Mouse (Mus musculus) thymus, postnatal 4 days (tissue): ENCODE results near the gene Arhgap17.

Source experiments
- DNase-seq: peaks from one replicate; pipeline ENCODE4 v3.0.0; 2021

Arhgap17 gene

GRCm38 (mm10) chr7:123279797-123280196 lies 89.9 kb downstream of the Arhgap17 start:
- DNase-seq: no peak

- no peak for DNase-seq
These were observed 93.1 kb downstream of the Arhgap17 start for GRCm38 (mm10) chr7:123276568-123276967.

- DNase-seq: no peak
These were observed 96.7 kb downstream of the Arhgap17 start for GRCm38 (mm10) chr7:123273056-123273455.

- DNase-seq: no peak
These were observed 111.6 kb downstream of the Arhgap17 start for GRCm38 (mm10) chr7:123258103-123258502.

GRCm38 (mm10) chr7:123254196-123254970 lies 115.3 kb downstream of the Arhgap17 start:
- DNase-seq: no peak

GRCm38 (mm10) chr7:123253396-123253795 lies 116.3 kb downstream of the Arhgap17 start:
- DNase-seq: no peak

GRCm38 (mm10) chr7:123251343-123251742 lies 118.4 kb downstream of the Arhgap17 start:
- no peak for DNase-seq

GRCm38 (mm10) chr7:123248166-123248565 lies 121.5 kb downstream of the Arhgap17 start:
- no peak for DNase-seq

GRCm38 (mm10) chr7:123246504-123247084 lies 123.1 kb downstream of the Arhgap17 start:
- DNase-seq: no peak

- no peak for DNase-seq
These were observed 124.9 kb downstream of the Arhgap17 start for GRCm38 (mm10) chr7:123244833-123245232.

GRCm38 (mm10) chr7:123242241-123242640 lies 127.5 kb downstream of the Arhgap17 start:
- DNase-seq: no peak

- DNase-seq: no peak
These were observed 129.7 kb downstream of the Arhgap17 start for GRCm38 (mm10) chr7:123240064-123240463.

- no peak for DNase-seq
These were observed 131.1 kb downstream of the Arhgap17 start for GRCm38 (mm10) chr7:123238621-123239020.

- peak; percentile 69 for DNase-seq
These were observed 134.3 kb downstream of the Arhgap17 start for GRCm38 (mm10) chr7:123235449-123235848.
